Mouse (Mus musculus): ENCODE data around the gene Map4k1. TPM values are rescaled to one million over a fixed set of nuclear protein-coding genes. Genes with fewer than 3 reads are reported as not detected.

Map4k1 gene
- polyA plus RNA-seq, 1 experiment from 2014 or later = 10.0 TPM

GRCm38 (mm10) chr7:28943451-28944180 is 38.2 kb upstream of the Map4k1 start:
- Histone ChIP-seq H3K4me3 (ENCODE audit: low read depth, low read length) (no peak overlapping the region), H3K9me3 (ENCODE audit: control insufficient read depth, low read length) (no peaks in the 10 kb centered on the region), H3K4me2 (ENCODE audit: low read length) (no peak overlapping the region), H3K27me3 (replicated peaks; ENCODE audit: control insufficient read depth, insufficient read depth, low read length) (no peaks in the 10 kb centered on the region), H3K36me3 (ENCODE audit: control insufficient read depth, insufficient read depth, low read length) (0 out of 2 replicates have a peak, but pooled peaks cover 6% of the 10 kb centered on the region), H3K4me1 (replicated peaks; ENCODE audit: control insufficient read depth, insufficient read depth, low read length) (peaks cover 76% of the 10 kb centered on the region), H3K27ac (ENCODE audit: low read depth) (peak overlapping the region; percentile 73), H3K9ac (ENCODE audit: low read length) (no peak overlapping the region)
- WGBS = 32% methylated on average over 5 of the region's 5 CpGs
- ATAC-seq (replicated peaks; ENCODE audit: low FRiP score, low TSS enrichment, low read depth) (no peak), DNase-seq (ENCODE audit: low spot score) (no peak)

DNA sequence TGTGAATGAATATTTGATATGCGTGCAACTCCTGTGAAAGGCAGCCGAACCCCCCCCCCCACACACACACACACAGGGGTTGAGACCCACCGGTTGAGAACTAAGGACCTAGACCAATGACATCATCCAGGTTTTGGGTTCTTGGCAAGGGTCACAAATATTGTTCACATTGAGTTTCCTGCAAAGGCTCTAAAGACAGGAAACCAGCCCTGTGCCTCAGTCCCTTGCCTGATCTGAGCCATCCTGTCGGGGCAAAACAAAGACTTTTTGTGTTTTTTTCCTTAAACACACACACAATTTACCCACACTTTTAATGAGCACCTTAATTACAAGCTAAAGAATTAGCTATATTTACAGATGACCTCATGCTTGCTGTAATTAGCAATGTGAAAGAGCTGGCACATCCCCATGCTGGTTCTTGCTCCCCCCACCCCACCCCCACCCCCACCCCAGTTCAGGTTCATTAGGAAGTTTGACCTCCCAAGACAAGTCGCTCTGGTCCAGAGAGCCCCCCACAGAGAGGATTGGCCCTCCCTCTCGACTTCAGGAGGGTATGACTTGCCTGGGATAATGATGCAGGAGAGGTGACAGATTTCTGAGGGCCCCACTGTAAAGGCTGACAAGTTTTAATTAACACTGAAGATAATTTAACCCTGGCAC is 37.0 kb upstream of the Map4k1 start:
- H3K27ac ChIP-seq (ENCODE audit: low read depth) = peak overlapping the region; percentile 73
- ATAC-seq (replicated peaks; ENCODE audit: low FRiP score, low TSS enrichment, low read depth) (no peak; the same call in 1 of the 2 replicates), DNase-seq (ENCODE audit: low spot score) (no peak)
- no peaks in the 10 kb centered on the region for H3K9me3 ChIP-seq (ENCODE audit: control insufficient read depth, low read length)
- 39% methylated on average over 6 of the region's 6 CpGs for WGBS
- no peaks in the 10 kb centered on the region for H3K27me3 ChIP-seq (replicated peaks; ENCODE audit: control insufficient read depth, insufficient read depth, low read length)
- H3K4me2 ChIP-seq (ENCODE audit: low read length) = peak overlapping the region; percentile 29; the same call in 1 of the 2 replicates
- H3K4me3 ChIP-seq (ENCODE audit: low read depth, low read length) = no peak overlapping the region
- 0 out of 2 replicates have a peak, but pooled peaks cover 6% of the 10 kb centered on the region for H3K36me3 ChIP-seq (ENCODE audit: control insufficient read depth, insufficient read depth, low read length)
- peak overlapping the region; percentile 30 for H3K9ac ChIP-seq (ENCODE audit: low read length)
- peaks cover 88% of the 10 kb centered on the region for H3K4me1 ChIP-seq (replicated peaks; ENCODE audit: control insufficient read depth, insufficient read depth, low read length)

- peak overlapping the region; percentile 29 for H3K4me2 ChIP-seq (ENCODE audit: low read length)
- H3K4me3 ChIP-seq (ENCODE audit: low read depth, low read length) = no peak overlapping the region
- WGBS = 18% methylated on average over 10 of the region's 10 CpGs
- H3K4me1 ChIP-seq (replicated peaks; ENCODE audit: control insufficient read depth, insufficient read depth, low read length) = peaks cover 87% of the 10 kb centered on the region
- peak overlapping the region; percentile 30 for H3K9ac ChIP-seq (ENCODE audit: low read length)
- H3K36me3 ChIP-seq (ENCODE audit: control insufficient read depth, insufficient read depth, low read length) = 0 out of 2 replicates have a peak, but pooled peaks cover 7% of the 10 kb centered on the region
- no peaks in the 10 kb centered on the region for H3K27me3 ChIP-seq (replicated peaks; ENCODE audit: control insufficient read depth, insufficient read depth, low read length)
- DNase-seq (ENCODE audit: low spot score) (peak; percentile 62), ATAC-seq (replicated peaks; ENCODE audit: low FRiP score, low TSS enrichment, low read depth) (peak; percentile 47)
- no peaks in the 10 kb centered on the region for H3K9me3 ChIP-seq (ENCODE audit: control insufficient read depth, low read length)
- peak overlapping the region; percentile 73 for H3K27ac ChIP-seq (ENCODE audit: low read depth)
Measured at GRCm38 (mm10) chr7:28945416-28946270, 36.2 kb upstream of the Map4k1 start.

- Histone ChIP-seq H3K27me3 (replicated peaks; ENCODE audit: control insufficient read depth, insufficient read depth, low read length) (no peaks in the 10 kb centered on the region), H3K4me1 (replicated peaks; ENCODE audit: control insufficient read depth, insufficient read depth, low read length) (peaks cover 86% of the 10 kb centered on the region), H3K9ac (ENCODE audit: low read length) (no peak overlapping the region), H3K9me3 (ENCODE audit: control insufficient read depth, low read length) (no peaks in the 10 kb centered on the region), H3K4me2 (ENCODE audit: low read length) (no peak overlapping the region; the same call in 1 of the 2 replicates), H3K27ac (ENCODE audit: low read depth) (peak overlapping the region; percentile 73), H3K36me3 (ENCODE audit: control insufficient read depth, insufficient read depth, low read length) (0 out of 2 replicates have a peak, but pooled peaks cover 13% of the 10 kb centered on the region), H3K4me3 (ENCODE audit: low read depth, low read length) (no peak overlapping the region)
- ATAC-seq (replicated peaks; ENCODE audit: low FRiP score, low TSS enrichment, low read depth) (no peak), DNase-seq (ENCODE audit: low spot score) (no peak)
- 5% methylated on average over 1 of the region's 1 CpGs for WGBS
Measured at GRCm38 (mm10) chr7:28946271-28946610, 35.6 kb upstream of the Map4k1 start.

- H3K9ac ChIP-seq (ENCODE audit: low read length) = no peak overlapping the region
- no peak overlapping the region for H3K4me2 ChIP-seq (ENCODE audit: low read length)
- H3K27ac ChIP-seq (ENCODE audit: low read depth) = 0 out of 2 replicates have a peak overlapping the region, but pooled peaks have one; percentile 25
- no peak for DNase-seq (ENCODE audit: low spot score)
- H3K9me3 ChIP-seq (ENCODE audit: control insufficient read depth, low read length) = no peaks in the 10 kb centered on the region
- H3K27me3 ChIP-seq (replicated peaks; ENCODE audit: control insufficient read depth, insufficient read depth, low read length) = no peaks in the 10 kb centered on the region
- peaks cover 87% of the 10 kb centered on the region for H3K4me1 ChIP-seq (replicated peaks; ENCODE audit: control insufficient read depth, insufficient read depth, low read length)
- H3K4me3 ChIP-seq (ENCODE audit: low read depth, low read length) = no peak overlapping the region
- H3K36me3 ChIP-seq (ENCODE audit: control insufficient read depth, insufficient read depth, low read length) = 0 out of 2 replicates have a peak, but pooled peaks cover 13% of the 10 kb centered on the region
- no peak for ATAC-seq (replicated peaks; ENCODE audit: low FRiP score, low TSS enrichment, low read depth)
- 83% methylated on average over 7 of the region's 7 CpGs for WGBS
Measured at GRCm38 (mm10) chr7:28948746-28949145, 33.1 kb upstream of the Map4k1 start.

GRCm38 (mm10) chr7:28949298-28949697 is 32.6 kb upstream of the Map4k1 start:
- Histone ChIP-seq H3K4me2 (ENCODE audit: low read length) (no peak overlapping the region), H3K27ac (ENCODE audit: low read depth) (0 out of 2 replicates have a peak overlapping the region, but pooled peaks have one; percentile 8), H3K9ac (ENCODE audit: low read length) (no peak overlapping the region), H3K36me3 (ENCODE audit: control insufficient read depth, insufficient read depth, low read length) (0 out of 2 replicates have a peak, but pooled peaks cover 13% of the 10 kb centered on the region), H3K4me3 (ENCODE audit: low read depth, low read length) (no peak overlapping the region), H3K4me1 (replicated peaks; ENCODE audit: control insufficient read depth, insufficient read depth, low read length) (peaks cover 87% of the 10 kb centered on the region), H3K9me3 (ENCODE audit: control insufficient read depth, low read length) (no peaks in the 10 kb centered on the region), H3K27me3 (replicated peaks; ENCODE audit: control insufficient read depth, insufficient read depth, low read length) (no peaks in the 10 kb centered on the region)
- 75% methylated on average over 2 of the region's 2 CpGs for WGBS
- DNase-seq (ENCODE audit: low spot score) (no peak), ATAC-seq (replicated peaks; ENCODE audit: low FRiP score, low TSS enrichment, low read depth) (no peak)

DNA sequence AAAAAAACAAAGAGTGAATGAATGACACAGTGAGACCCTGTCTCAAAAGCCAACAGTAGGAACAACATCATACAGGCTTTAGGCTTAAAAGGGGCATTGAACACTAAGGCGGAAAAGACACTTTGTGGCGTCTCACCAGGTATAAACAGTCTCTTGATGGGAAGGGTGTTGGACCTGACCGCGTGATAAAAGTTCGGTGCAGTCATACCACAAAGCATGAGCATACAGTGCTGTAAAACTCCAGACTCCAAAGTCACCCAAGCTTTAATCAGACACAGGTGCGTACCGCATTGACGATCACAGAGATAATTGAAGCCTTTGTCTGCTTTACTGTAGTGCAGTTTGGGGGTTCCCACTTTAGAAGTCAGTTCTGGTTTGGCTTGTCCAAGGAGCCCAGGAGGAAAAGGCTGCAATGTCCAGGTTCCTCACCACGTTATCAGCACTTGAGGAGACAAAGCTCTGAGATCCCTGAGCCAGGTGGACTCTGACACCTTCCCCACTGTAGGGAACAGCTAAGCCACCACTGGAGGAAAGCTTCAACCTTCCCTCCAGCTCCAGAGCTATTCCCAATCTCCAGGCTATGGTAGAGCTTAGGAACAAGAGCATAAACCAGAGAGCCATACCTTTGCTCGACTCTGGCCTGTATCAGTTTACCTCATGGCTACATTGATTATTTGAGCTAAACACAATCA is 31.4 kb upstream of the Map4k1 start:
- H3K27ac ChIP-seq (ENCODE audit: low read depth) = no peak overlapping the region
- ATAC-seq (replicated peaks; ENCODE audit: low FRiP score, low TSS enrichment, low read depth) (no peak), DNase-seq (ENCODE audit: low spot score) (no peak)
- H3K4me1 ChIP-seq (replicated peaks; ENCODE audit: control insufficient read depth, insufficient read depth, low read length) = peaks cover 79% of the 10 kb centered on the region
- H3K9ac ChIP-seq (ENCODE audit: low read length) = no peak overlapping the region
- no peak overlapping the region for H3K4me3 ChIP-seq (ENCODE audit: low read depth, low read length)
- H3K9me3 ChIP-seq (ENCODE audit: control insufficient read depth, low read length) = no peaks in the 10 kb centered on the region
- WGBS = 84% methylated on average over 10 of the region's 10 CpGs
- H3K4me2 ChIP-seq (ENCODE audit: low read length) = no peak overlapping the region
- no peaks in the 10 kb centered on the region for H3K27me3 ChIP-seq (replicated peaks; ENCODE audit: control insufficient read depth, insufficient read depth, low read length)
- H3K36me3 ChIP-seq (ENCODE audit: control insufficient read depth, insufficient read depth, low read length) = 0 out of 2 replicates have a peak, but pooled peaks cover 16% of the 10 kb centered on the region

GRCm38 (mm10) chr7:28951764-28952163 is 30.1 kb upstream of the Map4k1 start:
- H3K4me1 ChIP-seq (replicated peaks; ENCODE audit: control insufficient read depth, insufficient read depth, low read length) = peaks cover 77% of the 10 kb centered on the region
- WGBS = 67% methylated on average over 2 of the region's 2 CpGs
- H3K36me3 ChIP-seq (ENCODE audit: control insufficient read depth, insufficient read depth, low read length) = 0 out of 2 replicates have a peak, but pooled peaks cover 19% of the 10 kb centered on the region
- H3K9ac ChIP-seq (ENCODE audit: low read length) = no peak overlapping the region
- H3K4me2 ChIP-seq (ENCODE audit: low read length) = no peak overlapping the region
- no peak overlapping the region for H3K4me3 ChIP-seq (ENCODE audit: low read depth, low read length)
- DNase-seq (ENCODE audit: low spot score) (no peak), ATAC-seq (replicated peaks; ENCODE audit: low FRiP score, low TSS enrichment, low read depth) (no peak)
- no peaks in the 10 kb centered on the region for H3K27me3 ChIP-seq (replicated peaks; ENCODE audit: control insufficient read depth, insufficient read depth, low read length)
- no peak overlapping the region for H3K27ac ChIP-seq (ENCODE audit: low read depth)
- no peaks in the 10 kb centered on the region for H3K9me3 ChIP-seq (ENCODE audit: control insufficient read depth, low read length)
